Mouse (Mus musculus): ENCODE results near the gene Enox1. TPM values are rescaled to one million over a fixed set of nuclear protein-coding genes. Genes with fewer than 3 reads are reported as not detected.

Gene Enox1
- polyA plus RNA-seq, 1 experiment: 0.30 TPM

GRCm38 (mm10) chr14:77518017-77518416 is 361.5 kb downstream of the Enox1 start:
- Histone ChIP-seq H3K27ac (ENCODE audit: insufficient read depth, low read depth, low read length) (no peak overlapping the region), H3K4me3 (ENCODE audit: low read depth, low read length) (no peak overlapping the region), H3K4me1 (ENCODE audit: control insufficient read depth, insufficient read depth, insufficient read length, low read length) (no peaks in the 10 kb centered on the region), H3K36me3 (ENCODE audit: control insufficient read depth, insufficient read depth, low read length) (no peaks in the 10 kb centered on the region), H3K27me3 (ENCODE audit: control insufficient read depth, insufficient read depth, low read length) (no peaks in the 10 kb centered on the region)
- TF ChIP-seq CTCF (IDR thresholded peaks at IDR 0.05; ENCODE audit: extremely low read depth, insufficient read length, insufficient replicate concordance, low read depth, low read length): no peak
- TF ChIP-seq POLR2A (IDR thresholded peaks at IDR 0.05; ENCODE audit: low read depth, low read length): no peak
- WGBS: 58% methylated on average over 4 of the region's 4 CpGs

- no peaks in the 10 kb centered on the region for H3K27me3 ChIP-seq (ENCODE audit: control insufficient read depth, insufficient read depth, low read length)
These were observed 362.6 kb downstream of the Enox1 start for GRCm38 (mm10) chr14:77518941-77519695.

GRCm38 (mm10) chr14:77519701-77520100 is 363.1 kb downstream of the Enox1 start:
- Histone ChIP-seq H3K27ac (ENCODE audit: insufficient read depth, low read depth, low read length) (no peak overlapping the region), H3K4me3 (ENCODE audit: low read depth, low read length) (no peak overlapping the region), H3K27me3 (ENCODE audit: control insufficient read depth, insufficient read depth, low read length) (no peaks in the 10 kb centered on the region), H3K36me3 (ENCODE audit: control insufficient read depth, insufficient read depth, low read length) (no peaks in the 10 kb centered on the region), H3K4me1 (ENCODE audit: control insufficient read depth, insufficient read depth, insufficient read length, low read length) (no peaks in the 10 kb centered on the region)
- no peak for TF ChIP-seq CTCF (IDR thresholded peaks at IDR 0.05; ENCODE audit: extremely low read depth, insufficient read length, insufficient replicate concordance, low read depth, low read length)
- no peak for TF ChIP-seq POLR2A (IDR thresholded peaks at IDR 0.05; ENCODE audit: low read depth, low read length)
- 71% methylated on average over 1 of the region's 1 CpGs for WGBS

More at GRCm38 (mm10) chr14:77518941-77519695, 362.6 kb downstream of the Enox1 start:
- no peak overlapping the region for H3K4me3 ChIP-seq (ENCODE audit: low read depth, low read length)
- TF ChIP-seq POLR2A (IDR thresholded peaks at IDR 0.05; ENCODE audit: low read depth, low read length) (no peak), CTCF (IDR thresholded peaks at IDR 0.05; ENCODE audit: extremely low read depth, insufficient read length, insufficient replicate concordance, low read depth, low read length) (no peak)
- WGBS: 54% methylated on average over 7 of the region's 7 CpGs
- H3K36me3 ChIP-seq (ENCODE audit: control insufficient read depth, insufficient read depth, low read length): no peaks in the 10 kb centered on the region
- H3K4me1 ChIP-seq (ENCODE audit: control insufficient read depth, insufficient read depth, insufficient read length, low read length): no peaks in the 10 kb centered on the region
- no peak overlapping the region for H3K27ac ChIP-seq (ENCODE audit: insufficient read depth, low read depth, low read length)

GRCm38 (mm10) chr14:77524303-77524702 is 367.7 kb downstream of the Enox1 start:
- H3K4me3 ChIP-seq (ENCODE audit: low read depth, low read length): no peak overlapping the region
- H3K36me3 ChIP-seq (ENCODE audit: control insufficient read depth, insufficient read depth, low read length): no peaks in the 10 kb centered on the region
- TF ChIP-seq POLR2A (IDR thresholded peaks at IDR 0.05; ENCODE audit: low read depth, low read length): no peak
- TF ChIP-seq CTCF (IDR thresholded peaks at IDR 0.05; ENCODE audit: extremely low read depth, insufficient read length, insufficient replicate concordance, low read depth, low read length): no peak
- no peaks in the 10 kb centered on the region for H3K4me1 ChIP-seq (ENCODE audit: control insufficient read depth, insufficient read depth, insufficient read length, low read length)
- H3K27ac ChIP-seq (ENCODE audit: insufficient read depth, low read depth, low read length): no peak overlapping the region
- 68% methylated on average over 4 of the region's 4 CpGs for WGBS
- H3K27me3 ChIP-seq (ENCODE audit: control insufficient read depth, insufficient read depth, low read length): no peaks in the 10 kb centered on the region

- H3K27me3 ChIP-seq (ENCODE audit: control insufficient read depth, insufficient read depth, low read length): no peaks in the 10 kb centered on the region
- no peak overlapping the region for H3K4me3 ChIP-seq (ENCODE audit: low read depth, low read length)
- no peaks in the 10 kb centered on the region for H3K4me1 ChIP-seq (ENCODE audit: control insufficient read depth, insufficient read depth, insufficient read length, low read length)
- no peak overlapping the region for H3K27ac ChIP-seq (ENCODE audit: insufficient read depth, low read depth, low read length)
- TF ChIP-seq CTCF (IDR thresholded peaks at IDR 0.05; ENCODE audit: extremely low read depth, insufficient read length, insufficient replicate concordance, low read depth, low read length) (no peak), POLR2A (IDR thresholded peaks at IDR 0.05; ENCODE audit: low read depth, low read length) (no peak)
- no peaks in the 10 kb centered on the region for H3K36me3 ChIP-seq (ENCODE audit: control insufficient read depth, insufficient read depth, low read length)
- WGBS: 71% methylated on average over 1 of the region's 1 CpGs
These were observed 369.7 kb downstream of the Enox1 start for GRCm38 (mm10) chr14:77526262-77526661.

GRCm38 (mm10) chr14:77529201-77529600 is 372.6 kb downstream of the Enox1 start:
- WGBS: 89% methylated on average over 9 of the region's 9 CpGs
- H3K4me1 ChIP-seq (ENCODE audit: control insufficient read depth, insufficient read depth, insufficient read length, low read length): no peaks in the 10 kb centered on the region
- no peak for TF ChIP-seq CTCF (IDR thresholded peaks at IDR 0.05; ENCODE audit: extremely low read depth, insufficient read length, insufficient replicate concordance, low read depth, low read length)
- no peak for TF ChIP-seq POLR2A (IDR thresholded peaks at IDR 0.05; ENCODE audit: low read depth, low read length)
- no peak overlapping the region for H3K27ac ChIP-seq (ENCODE audit: insufficient read depth, low read depth, low read length)
- no peak overlapping the region for H3K4me3 ChIP-seq (ENCODE audit: low read depth, low read length)
- no peaks in the 10 kb centered on the region for H3K36me3 ChIP-seq (ENCODE audit: control insufficient read depth, insufficient read depth, low read length)
- H3K27me3 ChIP-seq (ENCODE audit: control insufficient read depth, insufficient read depth, low read length): no peaks in the 10 kb centered on the region

- Histone ChIP-seq H3K4me3 (ENCODE audit: low read depth, low read length) (no peak overlapping the region), H3K27me3 (ENCODE audit: control insufficient read depth, insufficient read depth, low read length) (no peaks in the 10 kb centered on the region), H3K27ac (ENCODE audit: insufficient read depth, low read depth, low read length) (no peak overlapping the region), H3K4me1 (ENCODE audit: control insufficient read depth, insufficient read depth, insufficient read length, low read length) (no peaks in the 10 kb centered on the region), H3K36me3 (ENCODE audit: control insufficient read depth, insufficient read depth, low read length) (no peaks in the 10 kb centered on the region)
- TF ChIP-seq POLR2A (IDR thresholded peaks at IDR 0.05; ENCODE audit: low read depth, low read length): no peak
- no peak for TF ChIP-seq CTCF (IDR thresholded peaks at IDR 0.05; ENCODE audit: extremely low read depth, insufficient read length, insufficient replicate concordance, low read depth, low read length)
- WGBS: 57% methylated on average over 5 of the region's 5 CpGs
These were observed 373.1 kb downstream of the Enox1 start for GRCm38 (mm10) chr14:77529621-77530020.
